Mouse (Mus musculus) liver, embryonic 14.5 days (tissue): Measurements from ENCODE around the gene Trem3. TPM values are rescaled to one million over a fixed set of nuclear protein-coding genes. Genes with fewer than 3 reads are reported as not detected.

Source experiments
- ATAC-seq: fragments of 200-750 bp; cut with Nextera tagmentation; 2 replicates; pipeline ENCODE4 v1.8.0; 2017; ENCODE audit warnings: moderate number of reproducible peaks, mild to moderate bottlenecking, moderate library complexity; ENCODE audit not compliant: insufficient read depth
- DNase-seq, 3 experiments: peaks; one replicate each; pipeline ENCODE4 v3.0.0-alpha.2; 2012 to 2013; ENCODE audit warnings: low read depth in 3 of 3, low spot score in 3 of 3
- H3K27ac ChIP-seq: fragments of 300-500 bp; sonication (generic); 2 replicates; pipeline ENCODE4 v1.5.1; 2014; ENCODE audit warnings: moderate library complexity, mild to moderate bottlenecking, control low read depth, inconsistent platforms
- H3K27me3 ChIP-seq: fragments of 300-500 bp; sonication (generic); 2 replicates; pipeline ENCODE4 v1.6.1; 2014; ENCODE audit warnings: mild to moderate bottlenecking, low read length, moderate library complexity; ENCODE audit not compliant: control insufficient read depth, insufficient read depth
- H3K36me3 ChIP-seq: fragments of 300-500 bp; sonication (generic); replicated peaks from 2 replicates; pipeline ENCODE4 v1.6.1; 2014; ENCODE audit warnings: low read depth; ENCODE audit not compliant: control insufficient read depth, insufficient read depth
- H3K4me1 ChIP-seq, 2 experiments: fragments of 200-500 bp in 1 of 2; fragments of 300-500 bp in 1 of 2; sonication (generic) in 1 of 2; replicated peaks; 2 replicates each; pipeline ENCODE4 v1.6.1; 2012 to 2014; ENCODE audit warnings: antibody characterized with exemption in 1 of 2, inconsistent platforms in 1 of 2, low read length in 1 of 2; ENCODE audit not compliant: control insufficient read depth in 2 of 2, insufficient read depth in 2 of 2
- H3K4me2 ChIP-seq: fragments of 300-500 bp; sonication (generic); 2 replicates; pipeline ENCODE4 v1.6.1; 2014; ENCODE audit warnings: low read depth, mild to moderate bottlenecking, control low read depth, moderate library complexity
- H3K4me3 ChIP-seq, 2 experiments: fragments of 200-500 bp in 1 of 2; fragments of 300-500 bp in 1 of 2; sonication (generic) in 1 of 2; 2 replicates each; pipeline ENCODE4 v1.5.1; 2012 to 2014; ENCODE audit warnings: low read depth in 2 of 2, low read length in 2 of 2, mild to moderate bottlenecking in 2 of 2, control low read depth in 1 of 2, inconsistent platforms in 1 of 2, moderate library complexity in 1 of 2; ENCODE audit not compliant: insufficient read depth in 1 of 2
- H3K9ac ChIP-seq: fragments of 300-500 bp; sonication (generic); replicated peaks from 2 replicates; pipeline ENCODE4 v1.6.1; 2014; ENCODE audit warnings: mild to moderate bottlenecking, control low read depth, moderate library complexity
- H3K9me3 ChIP-seq: fragments of 300-500 bp; sonication (generic); 2 replicates; pipeline ENCODE4 v1.6.1; 2016; ENCODE audit warnings: low read length, mixed read lengths; ENCODE audit not compliant: control insufficient read depth
- CTCF ChIP-seq: IDR thresholded peaks from 2 replicates; pipeline ENCODE4 v1.5.1; 2016; ENCODE audit warnings: antibody characterized with exemption, low read depth, control low read depth
- EP300 ChIP-seq: IDR thresholded peaks from 2 replicates; pipeline ENCODE4 v1.6.1; 2016; ENCODE audit warnings: antibody characterized with exemption, low read depth
- WGBS: fragments of 180-500 bp; shearing (Covaris S2); extraction: QIAGEN DNeasy Blood & Tissue Kit; methylation state at CpG from one replicate; pipeline ENCODE4 v1.1.7; 2014; ENCODE audit not compliant: insufficient replicate concordance; 5-methylcytosine and 5-hydroxymethylcytosine counted together
- polyA plus RNA-seq, 2 experiments: library from polyadenylated mRNA; depleted of rRNA in 1 of 2; stranded (reverse) in 1 of 2; unstranded in 1 of 2; fragments of >200 nt; fragmentation: Nextera tagmentation in 1 of 2; extraction: Ambion mirVana in 1 of 2; gene quantifications; 2 replicates each; pipeline versions ENCODE4 v1.2.1 to v1.2.3; 2012 to 2014

Gene Trem3
- polyA plus RNA-seq, 2 experiments: 1.6 to 4.1 TPM

GRCm38 (mm10) chr17:48281739-48282085 is 34.1 kb downstream of the Trem3 start:
- WGBS: 9% methylated on average over 3 of the region's 3 CpGs
- ATAC-seq (peak; percentile 54; the same call in 1 of the 2 replicates), DNase-seq (no peak)
- H3K9ac ChIP-seq: peak overlapping the region; percentile 69
- H3K4me2 ChIP-seq: peak overlapping the region; percentile 64
- no peaks in the 10 kb centered on the region for H3K36me3 ChIP-seq
- H3K9me3 ChIP-seq: no peaks in the 10 kb centered on the region
- peaks cover 17 to 34% of the 10 kb centered on the region in 2 experiments for H3K4me1 ChIP-seq
- TF ChIP-seq EP300 (no peak), CTCF (no peak)
- H3K27me3 ChIP-seq: no peaks in the 10 kb centered on the region
- no peak overlapping the region; the same call in none of the 2 replicates for H3K27ac ChIP-seq
- peak overlapping the region; percentile 48 to 72 for H3K4me3 ChIP-seq

GRCm38 (mm10) chr17:48286765-48287164 is 39.2 kb downstream of the Trem3 start:
- peak; percentile 23; the same call in 1 of the 2 replicates for ATAC-seq

DNA sequence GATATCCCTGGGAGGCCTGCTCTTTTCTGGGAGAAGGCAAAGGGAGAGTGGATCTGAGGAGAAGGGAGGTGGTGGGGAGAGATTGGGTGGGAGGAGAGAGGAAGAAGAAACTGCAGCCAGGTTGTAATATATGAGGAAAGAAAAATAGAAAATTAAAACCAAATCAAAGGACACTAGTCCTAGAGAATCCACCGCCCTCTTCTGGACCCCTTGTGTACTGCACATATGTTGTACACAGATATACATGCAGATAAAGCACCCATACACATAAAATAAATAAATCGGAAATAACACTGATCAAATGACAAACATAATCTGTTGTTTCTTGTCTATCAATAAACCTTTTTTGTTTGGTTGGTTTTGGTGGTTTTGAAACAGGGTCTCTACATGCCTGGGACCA is 39.7 kb downstream of the Trem3 start:
- H3K4me1 ChIP-seq: peaks cover 8 to 9% of the 10 kb centered on the region in 2 experiments
- H3K4me2 ChIP-seq: no peak overlapping the region
- no peak overlapping the region for H3K27ac ChIP-seq
- ATAC-seq: no peak
- no peak overlapping the region for H3K9ac ChIP-seq
- 35% methylated on average over 2 of the region's 2 CpGs for WGBS
- no peaks in the 10 kb centered on the region for H3K36me3 ChIP-seq
- no peak for TF ChIP-seq EP300
- TF ChIP-seq CTCF: peak; percentile 53; the same call in 1 of the 2 replicates
- no peak overlapping the region for H3K4me3 ChIP-seq
- H3K27me3 ChIP-seq: no peaks in the 10 kb centered on the region
- H3K9me3 ChIP-seq: no peaks in the 10 kb centered on the region
- no peak for DNase-seq

More at GRCm38 (mm10) chr17:48286765-48287164, 39.2 kb downstream of the Trem3 start:
- H3K4me1 ChIP-seq: peaks cover 9 to 10% of the 10 kb centered on the region in 2 experiments
- no peaks in the 10 kb centered on the region for H3K9me3 ChIP-seq
- H3K9ac ChIP-seq: no peak overlapping the region
- TF ChIP-seq EP300 (no peak), CTCF (peak; percentile 60)
- H3K36me3 ChIP-seq: no peaks in the 10 kb centered on the region
- DNase-seq: no peak
- no peak overlapping the region for H3K4me3 ChIP-seq
- no peak overlapping the region for H3K4me2 ChIP-seq
- H3K27ac ChIP-seq: no peak overlapping the region
- no peaks in the 10 kb centered on the region for H3K27me3 ChIP-seq
- 25% methylated on average over 1 of the region's 1 CpGs for WGBS

DNA sequence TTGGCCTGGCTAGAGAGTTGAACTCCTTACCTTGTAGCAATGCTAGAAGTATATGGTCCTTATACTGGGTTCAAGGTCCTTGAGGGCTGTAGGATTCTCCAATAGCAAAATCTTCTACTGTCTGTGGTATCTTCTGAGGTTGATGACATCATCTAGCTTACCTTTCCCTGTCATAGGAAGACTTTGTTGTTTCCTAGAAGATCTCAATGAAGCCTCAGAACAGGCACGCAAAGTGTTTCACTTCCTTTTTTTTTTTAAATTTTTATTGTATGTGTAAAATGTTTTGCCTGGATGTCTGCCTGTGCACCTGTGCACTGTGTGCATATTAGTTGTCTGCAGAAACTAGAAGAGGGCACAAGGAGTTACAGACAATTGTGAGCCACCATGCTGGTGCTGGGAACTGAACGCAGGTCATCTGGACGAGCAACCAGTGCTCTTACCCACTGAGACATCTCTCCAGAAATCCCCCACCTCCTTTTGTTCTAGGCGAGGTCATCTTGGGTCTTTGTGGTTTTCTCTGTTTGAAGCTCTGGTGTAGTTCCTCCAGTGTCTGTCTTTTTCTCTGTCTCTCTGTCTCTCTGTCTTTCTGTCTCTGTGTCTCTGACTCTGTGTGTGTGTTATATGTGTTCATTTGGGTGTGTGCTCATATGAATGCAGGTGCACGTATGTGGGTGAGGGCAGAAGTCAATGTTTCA is 46.1 kb downstream of the Trem3 start:
- Histone ChIP-seq H3K4me3 (no peak overlapping the region), H3K9me3 (no peaks in the 10 kb centered on the region), H3K9ac (no peak overlapping the region), H3K27me3 (no peaks in the 10 kb centered on the region), H3K4me2 (no peak overlapping the region), H3K4me1 (peaks cover 6 to 9% of the 10 kb centered on the region in 2 experiments), H3K36me3 (no peaks in the 10 kb centered on the region), H3K27ac (no peak overlapping the region)
- TF ChIP-seq EP300 (no peak), CTCF (no peak)
- ATAC-seq (no peak), DNase-seq (no peak)
- WGBS: 44% methylated on average over 5 of the region's 5 CpGs

GRCm38 (mm10) chr17:48299203-48299602 is 51.6 kb downstream of the Trem3 start, which contains the start of gene Treml2:
Treml2 (plus strand) TSS chr17:48299498.
- Histone ChIP-seq H3K9ac (peak within 1 kb of the TSS; percentile 86), H3K4me1 (peaks cover 20 to 41% of the 10 kb centered on the region in 2 experiments), H3K9me3 (no peaks in the 10 kb centered on the region), H3K27me3 (no peaks in the 10 kb centered on the region), H3K27ac (peak within 1 kb of the TSS; percentile 86), H3K36me3 (peaks cover 6% of the 10 kb centered on the region), H3K4me2 (peak within 1 kb of the TSS; percentile 79), H3K4me3 (peak within 1 kb of the TSS; percentile 67 to 92)
- ATAC-seq (peak; percentile 85), DNase-seq (peak; percentile 76 to 83 (median 79))
- TF ChIP-seq EP300 (peak; percentile 75), CTCF (no peak)
- 3% methylated on average over 3 of the region's 4 CpGs for WGBS
